Mouse (Mus musculus) layer of hippocampus, postnatal 10 days (tissue): ENCODE data around the gene Sept7. TPM values are rescaled to one million over a fixed set of nuclear protein-coding genes. Genes with fewer than 3 reads are reported as not detected.
"Not testable (repeated sequence)": the region's sequence is repeated elsewhere in the genome, so short reads cannot be mapped to it uniquely, and the experiment has no call there.

Source experiments
- DNase-seq, 2 experiments: peaks; one replicate each; pipeline ENCODE4 v3.0.0; 2021; ENCODE audit warnings: low spot score in 2 of 2
- long read RNA-seq: library from polyadenylated mRNA; stranded (forward); transcript quantifications from one replicate; pipeline ENCODE4 v2.0.0, GENCODE M21; 2023
- total RNA-seq, 2 experiments: library from RNA; stranded (reverse); gene quantifications; 2 replicates each; pipeline ENCODE4 v1.2.3; 2021

Sept7 gene
- total RNA-seq: 100 to 1,000 TPM; 268 to 271 TPM
- long read RNA-seq, partial matches to known transcripts: 22 of 375 reads
- long read RNA-seq, other reads (novel, unspliced or antisense): 353 of 375 reads

GRCm38 (mm10) chr9:25252283-25252726 is at the start of gene Sept7:
Gene Sept7, plus strand, starts transcription at chr9:25252439.
- peak; percentile 99 for DNase-seq

- DNase-seq: no peak
Measured at GRCm38 (mm10) chr9:25208087-25208803, 44.0 kb upstream of the Sept7 start.

DNA sequence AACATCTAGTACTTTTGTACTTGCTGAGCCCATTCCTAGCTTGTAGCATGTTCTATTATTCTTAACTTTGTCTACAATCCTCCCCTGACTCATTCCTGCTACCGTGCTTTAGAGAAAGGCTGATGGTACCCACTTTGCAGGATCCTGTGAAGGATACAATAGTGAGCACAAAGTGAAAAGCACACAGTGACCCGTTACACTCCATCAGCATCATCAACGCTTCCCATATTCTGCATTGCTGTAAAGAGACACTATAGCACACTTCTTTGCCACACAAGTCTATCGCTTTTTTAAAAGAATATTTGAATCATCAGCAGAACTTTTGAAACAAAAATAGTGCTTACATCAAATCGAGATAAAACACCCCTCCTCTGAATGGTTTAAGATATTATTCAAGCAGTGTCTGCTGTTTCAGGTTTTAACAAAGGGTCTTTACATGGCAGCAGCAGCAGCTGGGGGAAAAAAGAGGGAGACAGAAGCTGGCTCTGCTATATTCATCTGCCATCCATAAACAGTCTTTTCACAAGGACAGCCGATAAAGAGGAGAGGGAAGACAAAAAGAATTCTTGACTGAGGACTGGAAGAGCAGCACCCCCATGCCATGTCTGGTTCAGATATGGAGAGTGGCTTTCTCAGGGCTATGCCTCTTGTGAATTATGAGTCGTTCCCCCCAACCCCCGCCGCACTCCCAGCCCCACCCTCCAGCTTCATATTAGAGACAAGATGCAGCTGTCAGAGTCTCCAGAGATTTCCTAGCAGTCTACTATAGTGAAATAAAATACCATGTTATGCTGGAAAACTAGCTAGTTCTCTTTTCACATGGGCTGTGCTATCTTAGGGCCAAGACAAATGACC is 39.7 kb upstream of the Sept7 start:
- no peak for DNase-seq

DNA sequence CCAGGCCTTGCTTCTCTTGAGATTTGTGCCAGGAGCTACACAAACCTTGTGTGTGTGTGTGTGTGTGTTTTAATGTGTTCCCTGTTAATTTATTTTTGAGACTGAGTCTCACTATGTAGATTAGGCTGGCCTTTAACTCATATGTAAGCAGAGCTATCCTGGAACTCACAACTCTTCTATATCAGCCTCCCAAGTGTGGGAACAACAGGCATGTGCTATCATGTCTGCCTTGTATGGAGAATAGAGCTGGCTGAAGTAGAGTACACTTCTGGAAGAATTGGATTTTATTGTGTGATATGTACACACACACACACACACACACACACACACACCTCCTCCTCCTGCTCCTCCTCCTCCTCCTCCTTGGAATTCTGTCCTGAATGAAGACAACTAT is 39.1 kb upstream of the Sept7 start:
- no peak for DNase-seq

DNA sequence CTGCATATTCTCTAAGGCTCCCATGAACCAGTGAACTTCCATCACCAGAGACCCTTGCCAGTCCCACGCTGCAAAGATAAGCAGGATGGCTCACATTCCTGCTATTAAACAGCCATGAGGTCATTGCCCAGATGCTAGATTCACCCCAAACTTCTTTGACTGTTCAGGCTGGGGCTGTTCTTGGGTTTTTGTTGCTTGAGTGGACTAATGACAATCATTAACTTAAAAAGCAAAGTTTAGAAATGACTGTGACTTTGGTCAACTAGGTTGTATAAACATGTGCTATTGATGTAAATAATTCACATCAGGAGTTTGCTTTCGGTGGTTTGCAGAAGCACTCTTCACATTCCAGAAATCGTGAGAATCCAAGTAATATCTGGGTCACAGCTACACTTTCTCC is 36.8 kb upstream of the Sept7 start:
- no peak for DNase-seq

GRCm38 (mm10) chr9:25216210-25216609 is 36.0 kb upstream of the Sept7 start:
- DNase-seq: no peak

GRCm38 (mm10) chr9:25218954-25219353 is 33.3 kb upstream of the Sept7 start:
- DNase-seq: no peak

- no peak for DNase-seq
Measured at GRCm38 (mm10) chr9:25219882-25220281, 32.4 kb upstream of the Sept7 start.

- peak in 1 of 2 experiments; percentile 28 for DNase-seq
Measured at GRCm38 (mm10) chr9:25224959-25225358, 27.3 kb upstream of the Sept7 start.

DNA sequence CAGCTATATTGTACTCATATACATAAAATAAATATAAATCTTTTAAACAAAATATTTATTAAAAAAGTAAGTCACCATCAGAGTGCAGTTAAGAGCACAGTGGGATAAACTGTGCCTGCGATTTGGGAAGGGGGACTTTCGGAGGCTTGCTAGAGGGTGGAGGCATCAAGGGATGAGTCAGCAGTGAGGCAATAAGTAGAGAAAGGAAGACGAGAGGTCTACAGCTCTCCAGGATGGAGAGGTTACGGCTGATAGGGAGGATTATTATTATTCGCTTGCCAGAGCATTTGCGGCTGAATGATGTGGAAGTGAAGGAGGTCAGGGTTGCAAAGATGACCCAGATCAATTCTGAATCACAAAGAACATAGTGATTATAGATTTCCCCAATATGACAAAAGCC is 22.5 kb upstream of the Sept7 start:
- DNase-seq: no peak

DNA sequence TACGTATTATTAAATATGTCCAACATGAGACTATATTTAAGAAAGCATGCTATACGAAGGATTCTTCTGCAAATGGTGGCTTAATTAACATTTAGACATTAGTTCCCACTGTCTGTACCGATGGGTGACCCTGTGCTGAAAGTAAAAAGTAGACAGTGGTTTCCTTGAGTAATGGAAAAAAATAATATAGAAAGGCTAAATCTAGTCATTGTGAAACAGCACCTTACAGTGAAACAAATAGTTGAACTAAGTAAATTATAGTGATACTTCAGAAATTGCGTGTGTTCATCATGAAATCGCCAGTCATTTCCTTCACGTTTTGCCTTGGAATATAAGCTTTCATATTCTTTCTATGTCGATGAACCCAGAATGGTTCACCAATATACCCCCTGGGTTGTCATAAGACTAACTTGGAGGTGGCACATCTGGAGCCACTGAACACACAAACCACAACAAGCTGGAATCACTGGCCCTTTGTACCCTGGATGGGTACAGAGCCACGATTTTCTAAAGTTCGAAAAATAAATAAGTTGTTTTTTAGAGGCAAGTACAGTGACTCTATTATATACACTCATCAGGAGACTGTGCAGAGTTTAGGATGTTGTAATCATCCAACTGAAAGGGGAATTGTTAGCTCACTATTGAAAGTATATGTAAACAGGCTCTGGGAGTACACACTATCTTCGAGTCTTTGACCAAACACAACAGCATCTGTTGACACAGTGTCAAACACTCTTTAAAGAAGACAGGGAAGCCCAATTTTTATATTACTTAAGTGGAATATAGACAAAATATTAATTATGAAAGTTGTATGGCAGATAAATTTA is 21.8 kb upstream of the Sept7 start:
- DNase-seq: no peak

DNA sequence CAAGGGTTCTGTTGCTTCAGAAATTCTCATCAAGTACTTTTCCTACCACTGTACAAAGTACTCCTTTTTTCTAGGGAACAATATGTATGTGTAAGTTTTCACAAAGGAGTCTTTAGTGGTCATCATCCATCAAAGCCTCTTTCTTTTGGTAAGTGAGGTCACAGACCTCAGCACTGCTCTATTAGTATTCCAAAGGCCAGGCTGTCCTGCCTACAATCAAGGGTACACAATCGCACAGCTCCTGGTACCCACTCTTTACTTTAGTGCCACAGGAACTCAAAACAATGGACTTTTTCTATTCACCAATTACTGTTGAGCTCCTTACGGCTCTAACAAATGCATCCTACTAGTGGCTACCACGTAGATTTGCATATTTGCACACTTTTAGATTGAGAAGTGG is 11.2 kb upstream of the Sept7 start:
- no peak for DNase-seq

- DNase-seq: not testable (repeated sequence)
Measured at GRCm38 (mm10) chr9:25241783-25242182, 10.5 kb upstream of the Sept7 start.

- no peak for DNase-seq
Measured at GRCm38 (mm10) chr9:25242266-25242665, 10.0 kb upstream of the Sept7 start.

- no peak for DNase-seq
Measured at GRCm38 (mm10) chr9:25243926-25244657, 8.1 kb upstream of the Sept7 start.

DNA sequence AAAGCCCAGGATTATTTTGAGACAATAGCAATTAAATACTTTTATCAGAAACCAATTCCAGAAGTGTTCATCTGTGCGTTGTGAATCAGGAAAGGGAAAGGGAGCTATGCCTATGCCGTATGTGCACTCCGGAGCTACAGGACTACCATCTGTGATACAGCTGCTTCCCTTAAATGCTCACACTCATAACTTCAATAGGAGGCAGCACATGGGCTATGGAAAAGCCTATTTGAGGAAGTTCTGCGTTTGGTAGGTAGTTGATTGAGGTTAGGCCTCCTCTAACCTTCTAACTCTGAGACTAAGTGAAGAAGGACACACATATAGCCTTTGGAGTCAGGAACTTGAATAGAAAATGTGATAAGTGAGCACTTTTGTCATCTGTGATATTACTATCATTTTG is 7.1 kb upstream of the Sept7 start:
- no peak for DNase-seq

DNA sequence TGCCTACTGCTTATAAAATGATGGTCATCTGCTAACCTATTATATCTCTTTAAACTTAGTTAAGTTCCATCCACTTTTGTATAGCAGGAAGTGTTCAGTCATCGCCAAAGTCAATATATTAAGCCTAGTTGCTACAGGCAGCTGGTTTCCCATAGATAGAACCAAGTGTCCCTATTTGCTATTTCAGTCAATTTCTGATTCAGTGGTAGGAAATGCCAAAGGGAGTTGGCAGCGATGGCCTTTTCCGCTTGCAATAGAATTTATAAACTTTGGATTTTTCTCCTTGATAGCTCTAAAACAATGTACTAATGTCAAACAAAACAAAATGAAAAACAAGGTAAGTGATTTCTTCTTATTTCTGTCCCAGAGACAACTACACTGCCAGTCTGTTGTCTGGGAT is 5.7 kb upstream of the Sept7 start:
- no peak for DNase-seq

DNA sequence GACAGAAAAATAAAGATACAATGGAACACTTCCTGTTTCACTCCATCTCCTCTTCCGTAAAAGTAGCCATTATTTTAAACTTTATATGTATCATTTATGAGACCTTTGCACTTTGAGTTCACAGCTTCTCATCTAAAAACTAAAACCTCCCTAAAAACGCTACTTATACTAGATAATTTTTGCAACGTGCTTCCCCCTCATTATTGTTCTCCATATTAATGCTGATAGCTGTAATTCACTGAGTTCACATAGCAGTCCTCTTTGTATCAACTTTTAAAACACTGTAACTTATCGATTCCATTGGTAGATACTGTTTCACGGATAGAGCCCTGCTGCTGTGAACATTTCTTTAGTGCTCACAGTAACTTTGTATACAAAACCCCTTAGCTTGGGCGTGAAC is 1.1 kb upstream of the Sept7 start:
- DNase-seq: no peak

DNA sequence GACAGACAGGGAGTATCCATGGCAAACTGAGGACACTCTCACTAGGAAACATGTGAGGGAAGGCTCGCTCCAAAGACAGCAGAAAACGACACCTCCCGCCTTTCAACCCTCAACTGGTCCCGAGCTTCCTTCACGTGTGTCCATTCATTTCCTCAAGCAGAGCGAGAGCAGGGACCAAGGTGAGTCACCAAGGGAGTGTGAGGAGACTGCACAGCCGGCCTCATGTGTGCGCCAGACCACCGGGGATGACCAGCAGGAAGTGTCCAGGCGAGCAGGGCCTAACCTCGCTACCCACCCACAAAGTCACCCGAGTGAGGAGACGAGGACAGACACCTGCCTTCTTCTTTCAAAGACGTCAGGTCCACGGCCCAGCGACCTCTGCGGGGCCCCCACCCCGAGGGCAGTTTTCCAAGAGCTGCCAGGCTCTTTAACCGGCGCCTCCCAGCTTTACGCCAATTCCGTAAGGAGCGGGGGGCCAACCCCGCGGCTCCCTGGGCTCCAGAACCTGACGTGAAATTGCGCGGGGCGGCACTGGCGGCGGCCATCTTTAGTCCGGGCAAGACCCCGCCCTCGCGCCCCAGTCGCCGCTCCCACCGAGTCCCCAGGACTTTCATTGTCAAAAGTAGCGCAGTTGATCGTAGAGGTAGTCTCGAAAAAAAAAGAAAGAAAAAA is 492 bp upstream of the Sept7 start:
- peak; percentile 92 to 94 for DNase-seq
